Mouse (Mus musculus): ENCODE data around the gene Cfap45. TPM values are rescaled to one million over a fixed set of nuclear protein-coding genes. Genes with fewer than 3 reads are reported as not detected.

Gene Cfap45
- polyA plus RNA-seq, 1 experiment from 2014 or later = 1.4 TPM

GRCm38 (mm10) chr1:172582436-172582835 is 61.8 kb downstream of the Cfap45 start:
- WGBS = 88% methylated on average over 8 of the region's 8 CpGs

GRCm38 (mm10) chr1:172584271-172584670 is 63.7 kb downstream of the Cfap45 start:
- Histone ChIP-seq H3K27ac (no peak overlapping the region), H3K4me2 (no peak overlapping the region), H3K27me3 (peaks cover 19% of the 10 kb centered on the region), H3K4me1 (peaks cover 4% of the 10 kb centered on the region; the same call in 1 of the 2 replicates), H3K36me3 (no peaks in the 10 kb centered on the region), H3K9me3 (replicated peaks) (no peaks in the 10 kb centered on the region), H3K9ac (no peak overlapping the region), H3K4me3 (replicated peaks) (no peak overlapping the region)
- no peak for ATAC-seq (replicated peaks; ENCODE audit: low FRiP score)
- 86% methylated on average over 6 of the region's 6 CpGs for WGBS

More at GRCm38 (mm10) chr1:172582436-172582835, 61.8 kb downstream of the Cfap45 start:
- H3K36me3 ChIP-seq = no peaks in the 10 kb centered on the region
- H3K9ac ChIP-seq = no peak overlapping the region
- H3K4me2 ChIP-seq = no peak overlapping the region
- no peak overlapping the region for H3K4me3 ChIP-seq (replicated peaks)
- no peak for ATAC-seq (replicated peaks; ENCODE audit: low FRiP score)
- peaks cover 19% of the 10 kb centered on the region for H3K27me3 ChIP-seq
- H3K4me1 ChIP-seq = peaks cover 4% of the 10 kb centered on the region; the same call in 1 of the 2 replicates
- H3K27ac ChIP-seq = no peak overlapping the region
- H3K9me3 ChIP-seq (replicated peaks) = no peaks in the 10 kb centered on the region

GRCm38 (mm10) chr1:172585026-172585425 is 64.4 kb downstream of the Cfap45 start:
- WGBS = 49% methylated on average over 4 of the region's 4 CpGs
- Histone ChIP-seq H3K4me2 (no peak overlapping the region), H3K4me3 (replicated peaks) (no peak overlapping the region), H3K4me1 (peaks cover 4% of the 10 kb centered on the region; the same call in 1 of the 2 replicates), H3K27ac (no peak overlapping the region), H3K36me3 (no peaks in the 10 kb centered on the region), H3K27me3 (peaks cover 19% of the 10 kb centered on the region), H3K9me3 (replicated peaks) (no peaks in the 10 kb centered on the region), H3K9ac (no peak overlapping the region)
- ATAC-seq (replicated peaks; ENCODE audit: low FRiP score) = no peak

GRCm38 (mm10) chr1:172585612-172586567 is 65.3 kb downstream of the Cfap45 start:
- Histone ChIP-seq H3K27me3 (peaks cover 19% of the 10 kb centered on the region), H3K9ac (no peak overlapping the region), H3K4me2 (no peak overlapping the region), H3K9me3 (replicated peaks) (no peaks in the 10 kb centered on the region), H3K4me1 (peaks cover 4% of the 10 kb centered on the region; the same call in 1 of the 2 replicates), H3K4me3 (replicated peaks) (no peak overlapping the region), H3K36me3 (no peaks in the 10 kb centered on the region), H3K27ac (no peak overlapping the region)
- 31% methylated on average over 26 of the region's 26 CpGs for WGBS
- ATAC-seq (replicated peaks; ENCODE audit: low FRiP score) = peak; percentile 52

GRCm38 (mm10) chr1:172590385-172590784 is 69.8 kb downstream of the Cfap45 start, which contains the start of gene Slamf8:
TSS of gene Slamf8 (minus strand) at chr1:172590568.
- H3K4me1 ChIP-seq = peaks cover 4% of the 10 kb centered on the region; the same call in 1 of the 2 replicates
- H3K9me3 ChIP-seq (replicated peaks) = no peaks in the 10 kb centered on the region
- H3K27ac ChIP-seq = no peak within 1 kb of the TSS
- H3K36me3 ChIP-seq = no peaks in the 10 kb centered on the region
- 83% methylated on average over 7 of the region's 7 CpGs for WGBS
- H3K9ac ChIP-seq = no peak within 1 kb of the TSS
- H3K4me3 ChIP-seq (replicated peaks) = no peak within 1 kb of the TSS
- ATAC-seq (replicated peaks; ENCODE audit: low FRiP score) = no peak
- H3K4me2 ChIP-seq = no peak within 1 kb of the TSS
- peaks cover 5% of the 10 kb centered on the region for H3K27me3 ChIP-seq

GRCm38 (mm10) chr1:172593321-172593720 is 72.7 kb downstream of the Cfap45 start:
- Histone ChIP-seq H3K4me2 (no peak overlapping the region), H3K4me1 (no peaks in the 10 kb centered on the region), H3K27ac (no peak overlapping the region), H3K27me3 (no peaks in the 10 kb centered on the region), H3K4me3 (replicated peaks) (no peak overlapping the region), H3K9ac (no peak overlapping the region), H3K9me3 (replicated peaks) (no peaks in the 10 kb centered on the region), H3K36me3 (no peaks in the 10 kb centered on the region)
- no peak for ATAC-seq (replicated peaks; ENCODE audit: low FRiP score)
- WGBS = 75% methylated on average over 3 of the region's 3 CpGs

GRCm38 (mm10) chr1:172593956-172594355 is 73.4 kb downstream of the Cfap45 start:
- Histone ChIP-seq H3K4me3 (replicated peaks) (no peak overlapping the region), H3K27me3 (no peaks in the 10 kb centered on the region), H3K9me3 (replicated peaks) (no peaks in the 10 kb centered on the region), H3K4me1 (no peaks in the 10 kb centered on the region), H3K9ac (no peak overlapping the region), H3K4me2 (no peak overlapping the region), H3K36me3 (no peaks in the 10 kb centered on the region), H3K27ac (no peak overlapping the region)
- WGBS = 80% methylated on average over 2 of the region's 2 CpGs
- no peak for ATAC-seq (replicated peaks; ENCODE audit: low FRiP score)

GRCm38 (mm10) chr1:172594495-172594894 is 73.9 kb downstream of the Cfap45 start:
- no peaks in the 10 kb centered on the region for H3K4me1 ChIP-seq
- H3K36me3 ChIP-seq = no peaks in the 10 kb centered on the region
- H3K4me2 ChIP-seq = no peak overlapping the region
- no peaks in the 10 kb centered on the region for H3K9me3 ChIP-seq (replicated peaks)
- no peak overlapping the region for H3K4me3 ChIP-seq (replicated peaks)
- no peaks in the 10 kb centered on the region for H3K27me3 ChIP-seq
- no peak for ATAC-seq (replicated peaks; ENCODE audit: low FRiP score)
- no peak overlapping the region for H3K27ac ChIP-seq
- no peak overlapping the region for H3K9ac ChIP-seq

Other genes starting within 250 kb of the Cfap45 start
- gene Atp1a2, start 222.7 kb upstream of the Cfap45 start, polyA plus RNA-seq (2015; fragmentation: Nextera tagmentation; extraction: Ambion mirVana) = 2.2 and 2.9 TPM in 2 replicates
- gene Kcnj9, start 191.5 kb upstream of the Cfap45 start, polyA plus RNA-seq (2015; fragmentation: Nextera tagmentation; extraction: Ambion mirVana) = not detected in 2 replicates
- 0.83 and 1.0 TPM in 2 replicates for gene Kcnj10, start 179.6 kb upstream of the Cfap45 start, polyA plus RNA-seq (2015; fragmentation: Nextera tagmentation; extraction: Ambion mirVana)
- gene Pigm, start 144.3 kb upstream of the Cfap45 start, polyA plus RNA-seq (2015; fragmentation: Nextera tagmentation; extraction: Ambion mirVana) = 7.6 and 7.9 TPM in 2 replicates
- gene Slamf9, start 45.4 kb upstream of the Cfap45 start, polyA plus RNA-seq (2015; fragmentation: Nextera tagmentation; extraction: Ambion mirVana) = 0.73 and 1.1 TPM in 2 replicates
- gene Igsf9, start 39.0 kb upstream of the Cfap45 start, polyA plus RNA-seq (2015; fragmentation: Nextera tagmentation; extraction: Ambion mirVana) = 45.0 and 46.0 TPM in 2 replicates
- 246 and 251 TPM in 2 replicates for gene Tagln2, start 20.8 kb upstream of the Cfap45 start, polyA plus RNA-seq (2015; fragmentation: Nextera tagmentation; extraction: Ambion mirVana)
- 0.57 and 0.59 TPM in 2 replicates for gene Vsig8, start 35.1 kb downstream of the Cfap45 start, polyA plus RNA-seq (2015; fragmentation: Nextera tagmentation; extraction: Ambion mirVana)
- 0.10 and 0.17 TPM in 2 replicates for gene Slamf8, start 69.8 kb downstream of the Cfap45 start, polyA plus RNA-seq (2015; fragmentation: Nextera tagmentation; extraction: Ambion mirVana)
- gene Fcrl6, start 81.8 kb downstream of the Cfap45 start, polyA plus RNA-seq (2015; fragmentation: Nextera tagmentation; extraction: Ambion mirVana) = not detected in 2 replicates
- 15.4 and 17.2 TPM in 2 replicates for gene Dusp23, start 112.2 kb downstream of the Cfap45 start, polyA plus RNA-seq (2015; fragmentation: Nextera tagmentation; extraction: Ambion mirVana)
- gene Crp, start 177.3 kb downstream of the Cfap45 start, polyA plus RNA-seq (2015; fragmentation: Nextera tagmentation; extraction: Ambion mirVana) = 0.82 and 1.0 TPM in 2 replicates